Mouse (Mus musculus) ovary, postnatal 14 days (tissue): ENCODE results near the gene Srpr.
A peak's percentile ranks its signal among the peaks of the same experiment; 100 is the strongest.

ENCODE experiments used
- DNase-seq: peaks from one replicate; pipeline ENCODE4 v3.0.0; 2022; ENCODE audit warnings: low spot score

Gene Srpr

GRCm38 (mm10) chr9:35199772-35200471 lies at the start of gene Srpr, which contains the start of gene Tirap:
Gene Srpr, plus strand, starts transcription at chr9:35200175.
Gene Tirap, minus strand, starts transcription at chr9:35200291.
- DNase-seq, result peak; percentile 92

GRCm38 (mm10) chr9:35152923-35153322 lies 47.1 kb upstream of the Srpr start:
- no peak for DNase-seq

- DNase-seq, result peak; percentile 24
Observed at GRCm38 (mm10) chr9:35156002-35156710, 43.8 kb upstream of the Srpr start.

- DNase-seq, result no peak
Observed at GRCm38 (mm10) chr9:35156862-35157261, 43.1 kb upstream of the Srpr start.

- DNase-seq, result no peak
Observed at GRCm38 (mm10) chr9:35158477-35158876, 41.5 kb upstream of the Srpr start.

GRCm38 (mm10) chr9:35160662-35161061 lies 39.3 kb upstream of the Srpr start:
- no peak for DNase-seq

GRCm38 (mm10) chr9:35161721-35162120 lies 38.3 kb upstream of the Srpr start:
- no peak for DNase-seq

- peak; percentile 29 for DNase-seq
Observed at GRCm38 (mm10) chr9:35163011-35163690, 36.8 kb upstream of the Srpr start.

GRCm38 (mm10) chr9:35164142-35164874 lies 35.7 kb upstream of the Srpr start:
- DNase-seq, result no peak

GRCm38 (mm10) chr9:35166144-35166797 lies 33.7 kb upstream of the Srpr start:
- peak; percentile 26 for DNase-seq

GRCm38 (mm10) chr9:35166798-35167635 lies 33.0 kb upstream of the Srpr start:
- no peak for DNase-seq

- DNase-seq, result no peak
Observed at GRCm38 (mm10) chr9:35170071-35170470, 29.9 kb upstream of the Srpr start.

GRCm38 (mm10) chr9:35173331-35173730 lies 26.6 kb upstream of the Srpr start:
- no peak for DNase-seq

GRCm38 (mm10) chr9:35175251-35176123 lies 24.5 kb upstream of the Srpr start, which contains the start of gene Dcps:
Gene Dcps, minus strand, starts transcription at chr9:35176061.
- DNase-seq, result peak; percentile 81

GRCm38 (mm10) chr9:35176124-35176659 lies 23.8 kb upstream of the Srpr start:
- no peak for DNase-seq

- no peak for DNase-seq
Observed at GRCm38 (mm10) chr9:35182832-35183231, 17.1 kb upstream of the Srpr start.

- no peak for DNase-seq
Observed at GRCm38 (mm10) chr9:35183359-35183758, 16.6 kb upstream of the Srpr start.

- DNase-seq, result no peak
Observed at GRCm38 (mm10) chr9:35186430-35186829, 13.5 kb upstream of the Srpr start.

GRCm38 (mm10) chr9:35187351-35187903 lies 12.5 kb upstream of the Srpr start:
- DNase-seq, result no peak
